Mouse (Mus musculus) right cerebral cortex, postnatal 4 days (tissue): ENCODE measurements at regions not wholly inside any gene's neighbourhood (a gene's known extent, or its start where the extent isn't known, plus 50 kb on each side); places are given as distances from the start of the nearest gene placed in this dataset.

ENCODE experiments used
- DNase-seq: peaks from one replicate; pipeline ENCODE4 v3.0.0-alpha.2; 2022

DNA sequence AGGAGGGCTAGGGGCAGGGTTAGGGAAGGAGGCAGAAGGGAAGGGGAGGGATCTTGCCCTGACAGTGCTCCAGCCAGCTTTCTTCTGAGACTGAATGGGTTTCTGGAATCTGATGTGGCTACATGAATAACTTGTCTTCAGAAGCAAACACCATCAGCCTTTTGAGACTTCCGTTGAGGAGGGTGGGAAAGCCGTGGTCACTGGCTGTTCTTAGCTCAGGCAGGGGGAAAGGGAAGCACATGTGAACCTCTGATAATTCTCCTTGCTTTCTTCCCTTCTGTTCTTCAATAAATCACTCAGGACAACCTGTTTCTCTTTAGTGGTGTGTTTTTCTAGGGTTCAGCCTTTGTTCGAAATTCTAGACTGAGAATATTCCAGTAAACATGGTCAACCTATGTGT is 148.9 kb downstream of the Bcl11a start:
- DNase-seq, result no peak

- no peak for DNase-seq
Measured at GRCm38 (mm10) chr11:24233376-24233775, 155.5 kb downstream of the Bcl11a start.

DNA sequence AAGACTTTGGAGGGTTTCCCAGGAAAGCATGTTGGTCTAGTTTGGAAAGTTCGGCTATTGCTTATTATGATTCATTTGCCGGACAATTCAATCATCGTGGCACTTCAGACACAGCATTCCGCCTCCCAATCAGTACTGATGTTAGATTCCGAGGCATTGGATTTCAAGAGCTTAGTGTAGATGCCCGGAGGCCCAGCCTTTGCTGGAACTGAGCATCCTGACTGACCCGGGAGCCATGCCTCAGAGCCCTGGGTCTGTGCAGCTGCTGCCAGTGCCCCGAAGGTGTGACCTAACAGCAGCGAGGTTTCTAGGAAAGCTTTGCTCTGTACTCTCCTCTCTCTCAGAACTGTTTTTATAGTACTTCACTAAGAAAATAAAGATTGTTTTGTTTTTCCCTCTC is 156.0 kb downstream of the Bcl11a start:
- DNase-seq, result no peak

DNA sequence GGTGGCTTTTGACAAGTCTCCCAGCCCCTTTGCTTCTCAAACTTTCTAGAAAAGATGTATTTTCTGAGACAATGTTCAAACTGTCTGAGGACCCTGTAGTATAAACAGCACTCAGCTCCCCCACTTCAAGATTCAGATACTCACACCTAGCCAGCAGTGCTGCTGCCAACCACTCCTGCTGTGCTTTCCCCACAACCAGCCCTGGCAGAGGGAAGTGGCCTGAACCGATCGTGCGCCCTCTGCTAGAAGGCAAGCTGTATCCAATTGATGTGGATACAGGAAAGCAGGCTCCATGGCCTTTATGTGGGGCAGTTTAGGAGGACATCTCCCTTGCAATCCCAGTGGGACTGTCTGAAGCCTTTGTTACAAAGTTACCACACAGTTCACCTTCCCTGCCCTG is 156.6 kb downstream of the Bcl11a start:
- no peak for DNase-seq

GRCm38 (mm10) chr11:24235326-24235725 is 157.5 kb downstream of the Bcl11a start:
- DNase-seq, result no peak

- no peak for DNase-seq
Measured at GRCm38 (mm10) chr11:24239631-24240030, 161.8 kb downstream of the Bcl11a start.

DNA sequence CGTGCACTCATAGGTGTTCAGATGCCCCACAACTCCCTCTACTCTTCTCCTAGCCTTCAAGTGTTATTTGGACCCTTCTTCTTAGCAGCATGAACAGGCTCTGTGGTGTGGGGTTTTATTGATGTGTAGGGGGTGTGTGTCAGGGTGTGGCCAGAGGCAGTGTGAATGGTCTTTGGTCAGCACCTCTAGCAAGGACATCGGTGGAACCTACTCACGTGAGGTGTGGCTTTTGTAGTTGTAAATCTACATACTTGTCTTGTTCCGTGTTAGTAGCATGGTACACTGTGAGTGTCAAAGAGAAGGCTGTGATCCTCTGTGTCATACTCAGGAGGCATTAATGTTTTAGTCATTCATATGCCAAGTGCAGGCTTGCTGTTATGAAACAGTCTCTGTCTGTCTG is 164.2 kb downstream of the Bcl11a start:
- DNase-seq, result no peak

DNA sequence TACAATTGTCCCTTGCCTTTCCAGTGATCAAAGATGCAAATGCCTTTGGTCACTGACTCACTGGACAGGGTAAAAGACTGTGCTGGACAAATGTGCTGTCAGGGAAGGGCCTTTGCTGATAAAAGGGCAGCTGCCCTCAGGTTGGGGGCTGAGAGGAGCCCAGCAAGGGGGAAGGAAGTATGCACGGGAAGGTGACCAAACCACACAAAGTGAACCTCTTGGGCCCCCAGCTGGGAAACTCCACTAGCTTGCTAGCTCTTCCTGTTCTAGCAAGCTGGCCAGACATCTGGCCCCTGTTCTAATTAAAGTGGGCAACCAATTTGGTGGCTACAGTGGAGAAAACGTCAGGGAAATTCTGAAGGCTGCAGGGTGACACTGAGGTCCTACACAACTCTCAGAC is 165.0 kb downstream of the Bcl11a start:
- no peak for DNase-seq

DNA sequence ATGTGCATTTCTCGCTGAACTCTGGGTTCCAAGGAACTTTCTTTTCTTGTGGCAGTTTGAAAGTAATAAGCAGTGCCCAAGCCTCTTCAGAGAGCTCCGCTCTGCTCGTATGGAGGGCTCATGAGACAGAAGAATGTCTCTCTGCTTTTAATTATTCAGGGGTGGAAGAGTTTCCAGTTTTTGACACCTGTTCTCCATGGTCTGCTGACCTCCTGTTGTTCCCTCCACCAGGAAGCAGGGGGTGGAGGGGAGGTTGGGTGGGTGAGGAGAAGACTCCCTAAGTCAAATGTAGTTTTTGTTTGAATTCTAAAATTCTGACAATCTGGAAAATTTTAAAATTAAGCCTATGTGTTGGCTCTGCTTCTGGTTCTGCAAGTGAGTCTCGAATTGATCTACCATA is 167.5 kb downstream of the Bcl11a start:
- DNase-seq, result no peak

- no peak for DNase-seq
Measured at GRCm38 (mm10) chr11:24246314-24246713, 168.5 kb downstream of the Bcl11a start.

GRCm38 (mm10) chr11:24247285-24247684 is 169.4 kb downstream of the Bcl11a start:
- no peak for DNase-seq

DNA sequence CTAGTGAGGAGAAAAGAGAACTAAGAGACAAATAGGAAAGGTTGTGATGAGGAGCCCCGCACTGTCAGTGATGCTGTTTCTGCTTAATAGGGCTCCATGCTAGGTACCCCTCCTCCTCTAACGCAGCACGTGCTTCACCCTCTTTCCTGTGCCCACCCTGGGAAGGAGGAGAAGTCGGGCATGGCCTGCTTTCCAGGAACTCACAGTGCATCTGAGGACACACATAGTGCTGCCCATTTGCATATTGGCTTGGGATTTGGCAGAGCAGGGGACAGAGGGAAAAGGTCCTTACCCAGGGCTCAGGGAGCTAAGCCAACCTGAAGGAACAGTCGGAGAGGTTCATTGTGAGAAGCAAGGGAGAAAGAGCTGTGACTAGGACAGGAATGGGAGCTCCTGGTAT is 173.7 kb downstream of the Bcl11a start:
- no peak for DNase-seq

DNA sequence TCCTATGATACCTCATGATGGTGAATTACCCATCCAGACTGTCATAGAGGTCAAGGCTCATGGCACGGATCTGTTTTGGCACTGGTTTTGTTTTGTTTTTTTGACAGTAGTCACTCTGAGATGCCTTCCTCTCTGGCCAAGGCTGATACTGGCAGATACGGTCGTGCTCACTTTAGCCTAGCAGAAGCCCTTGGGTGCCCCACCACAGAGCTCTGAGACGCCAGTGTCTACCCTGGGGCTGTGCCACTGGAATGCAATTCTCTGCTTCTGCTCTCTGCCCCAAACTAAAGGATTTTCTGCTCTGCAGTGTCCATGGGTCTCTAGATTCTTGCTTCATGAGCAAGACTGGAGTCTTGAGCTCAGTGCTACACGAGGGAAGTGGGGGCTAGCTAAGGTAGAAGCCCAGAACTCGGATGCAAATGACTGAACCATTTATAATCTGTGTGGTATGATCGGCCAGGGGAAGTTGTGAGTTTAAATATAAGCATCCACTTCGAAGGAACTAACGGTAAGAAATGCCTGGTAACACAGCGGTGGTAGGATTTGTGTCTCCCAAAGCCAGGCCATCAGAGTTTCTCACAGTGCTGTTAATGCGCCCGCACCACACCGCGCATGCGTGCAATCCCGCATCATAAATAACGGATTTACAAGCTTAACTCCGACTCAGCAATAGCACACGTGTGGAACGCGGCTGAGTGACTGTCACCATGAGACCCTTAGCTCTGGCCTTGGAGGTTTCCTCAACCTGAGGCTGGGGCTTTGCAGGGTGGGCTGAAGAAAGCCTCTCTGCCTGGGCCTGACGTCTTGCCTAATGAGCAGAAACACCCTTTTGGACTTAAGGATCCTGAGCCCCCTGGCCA is 177.6 kb downstream of the Bcl11a start:
- no peak for DNase-seq

DNA sequence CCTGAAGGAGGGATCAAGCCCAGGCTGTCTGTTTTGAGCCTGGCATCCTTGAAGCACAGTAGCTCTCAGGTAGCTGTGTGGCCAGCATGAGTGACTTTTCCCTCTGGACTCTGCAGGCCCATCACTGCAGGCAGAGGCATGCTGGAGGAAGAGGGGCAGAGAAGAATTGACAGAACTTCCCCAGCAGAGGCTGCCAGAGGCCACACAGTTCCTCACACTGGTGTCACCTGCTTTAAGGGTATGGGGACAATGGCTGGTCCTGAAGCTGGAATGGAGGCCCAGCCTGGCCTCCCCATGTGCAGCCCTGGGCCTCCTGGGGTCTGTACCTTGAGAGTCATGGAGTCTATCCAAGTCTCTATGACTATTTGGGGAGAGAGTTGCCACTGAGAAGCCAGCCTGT is 179.9 kb downstream of the Bcl11a start:
- DNase-seq, result no peak

DNA sequence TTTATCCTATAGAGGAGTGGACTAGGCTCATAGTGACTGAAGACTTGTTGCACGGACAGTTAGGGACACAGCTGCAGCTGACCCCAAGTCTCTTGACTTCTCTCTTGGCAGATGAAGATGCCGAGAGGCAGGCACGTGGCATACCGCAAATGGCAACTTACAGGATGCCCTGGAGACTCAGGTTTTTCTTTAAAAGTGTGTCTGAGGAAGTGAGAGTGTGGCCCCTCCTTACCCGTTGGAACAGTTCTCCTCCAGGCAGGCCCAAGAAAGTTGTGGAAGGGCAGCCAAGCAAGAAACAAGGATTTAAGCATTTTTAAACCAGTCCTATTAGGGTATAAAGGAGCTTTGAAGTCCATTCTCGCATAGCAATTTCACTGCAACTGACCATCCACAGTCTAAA is 180.5 kb downstream of the Bcl11a start:
- DNase-seq, result no peak

GRCm38 (mm10) chr11:24259668-24260067 is 181.8 kb downstream of the Bcl11a start:
- DNase-seq, result no peak

GRCm38 (mm10) chr11:24269046-24269445 is 191.2 kb downstream of the Bcl11a start:
- no peak for DNase-seq

GRCm38 (mm10) chr11:24281628-24282027 is 203.8 kb downstream of the Bcl11a start:
- DNase-seq, result no peak

DNA sequence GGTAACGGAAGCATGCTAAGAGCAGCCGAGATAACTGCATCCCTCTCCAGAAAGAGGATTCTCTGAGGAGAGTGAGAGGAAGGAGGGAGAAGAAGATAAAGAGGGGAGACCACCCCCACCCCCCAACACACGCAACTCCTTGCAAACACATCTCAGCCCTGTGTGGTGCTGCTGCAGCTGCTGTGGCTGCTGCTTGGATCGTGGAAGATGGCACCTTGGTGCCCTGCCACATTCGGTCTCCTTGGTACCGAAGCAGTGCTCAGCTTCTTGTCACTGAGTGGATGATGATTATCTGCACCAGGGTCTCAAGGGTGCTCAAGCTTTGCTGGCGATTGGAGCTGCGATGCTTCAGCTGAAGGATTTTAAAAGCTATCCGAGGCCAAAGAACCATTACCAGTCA is 204.7 kb downstream of the Bcl11a start:
- DNase-seq, result no peak

DNA sequence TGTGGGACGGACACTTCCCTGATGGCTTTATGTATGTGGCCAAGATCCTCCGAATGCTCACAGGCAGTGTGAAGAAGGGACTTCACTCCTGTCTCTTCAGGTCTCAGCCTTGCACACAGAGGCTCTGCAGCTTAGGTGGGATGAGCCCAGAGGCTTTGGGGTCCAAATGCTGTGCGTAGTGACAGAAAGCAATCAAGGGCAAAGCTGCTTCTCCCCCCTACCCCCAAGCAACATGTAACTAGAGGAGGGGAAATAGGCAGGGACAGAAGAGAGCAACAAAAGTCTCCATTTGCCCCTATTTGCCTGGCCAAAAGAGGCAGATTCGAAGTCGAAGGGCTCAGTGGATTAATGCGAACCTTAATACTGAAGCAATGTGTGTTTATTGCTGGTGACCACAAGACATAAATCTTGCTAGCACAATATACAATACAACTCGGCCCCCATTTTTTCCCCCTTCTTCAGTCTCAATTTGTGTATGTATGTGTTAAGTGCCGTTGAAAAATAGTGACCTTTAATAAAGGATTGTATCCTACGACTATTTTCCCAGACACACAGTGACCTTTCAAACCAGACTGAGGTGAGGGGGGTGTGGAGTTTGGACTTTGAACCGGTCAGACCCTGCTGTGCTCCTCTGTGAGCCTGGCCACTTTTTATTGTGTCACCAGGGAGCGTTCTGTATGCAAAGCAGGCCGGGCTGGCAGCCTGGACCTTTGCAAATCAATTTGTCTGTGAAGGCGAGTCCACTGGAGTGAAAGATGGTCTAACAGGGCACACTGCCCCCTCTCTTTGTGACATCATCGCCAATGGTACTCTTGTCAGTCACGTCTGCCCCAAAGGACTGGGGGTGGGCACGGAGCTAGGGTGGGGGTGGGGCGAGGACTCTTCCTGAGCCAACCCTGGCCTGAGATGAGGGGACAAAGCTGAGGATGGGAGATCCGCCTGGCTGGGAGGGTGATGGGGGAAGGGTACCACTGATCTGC is 208.6 kb downstream of the Bcl11a start:
- no peak for DNase-seq

DNA sequence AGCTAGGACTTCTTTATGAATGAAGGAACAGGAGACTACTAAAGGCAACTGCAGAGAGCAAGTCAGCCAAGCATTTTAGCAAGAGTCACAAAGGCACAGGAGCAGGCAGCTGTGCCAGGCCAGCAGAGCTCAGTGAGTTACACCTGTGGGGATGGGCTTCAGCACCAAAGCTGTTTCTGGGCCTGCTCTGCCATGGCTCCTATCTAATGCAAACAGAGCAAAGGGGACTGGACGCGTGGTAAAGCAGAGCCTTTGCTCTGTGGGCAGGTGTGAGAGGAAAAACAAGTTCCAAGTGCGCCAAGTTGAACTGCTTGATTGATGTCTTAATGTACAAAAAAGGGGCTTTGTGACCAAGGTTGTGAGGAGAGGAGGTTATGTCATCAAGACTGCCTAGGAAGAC is 215.4 kb downstream of the Bcl11a start:
- DNase-seq, result no peak

DNA sequence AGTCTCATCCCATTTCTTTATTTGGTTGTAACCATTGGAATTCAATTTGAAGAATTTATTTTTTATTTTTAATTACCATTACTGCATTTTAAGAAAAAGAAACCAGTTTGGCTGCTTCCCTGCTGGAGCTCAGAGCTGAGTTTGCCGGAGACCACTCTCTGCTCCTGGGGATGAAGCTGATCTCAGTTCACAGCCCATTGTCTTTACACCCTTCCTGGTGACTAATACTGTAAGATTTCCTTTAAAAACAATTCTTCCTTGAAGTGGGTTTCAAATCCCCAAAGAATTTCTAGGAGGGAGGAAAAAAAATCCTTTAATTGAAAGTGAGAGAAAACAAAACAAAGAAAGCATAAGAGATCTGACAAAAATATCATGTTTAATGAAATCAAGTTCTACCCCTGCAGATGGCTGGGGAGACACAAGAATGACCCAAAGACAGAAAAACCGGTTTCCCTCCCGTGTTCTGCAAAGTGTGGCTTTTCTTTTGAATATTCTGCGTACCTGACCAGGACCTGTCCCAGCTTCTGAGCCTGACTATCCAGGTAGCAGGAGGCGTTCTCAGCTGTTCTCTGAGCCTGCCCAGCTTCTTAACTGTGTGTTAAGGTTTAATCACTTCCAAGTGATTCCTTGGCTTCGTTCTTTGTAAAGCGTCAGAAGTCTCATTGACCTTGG is 216.1 kb downstream of the Bcl11a start:
- no peak for DNase-seq

- DNase-seq, result no peak
Measured at GRCm38 (mm10) chr11:24296893-24297624, 219.2 kb downstream of the Bcl11a start.
